ENCODE assay signal across 9 mouse cellular contexts in the genomic region with DNA sequence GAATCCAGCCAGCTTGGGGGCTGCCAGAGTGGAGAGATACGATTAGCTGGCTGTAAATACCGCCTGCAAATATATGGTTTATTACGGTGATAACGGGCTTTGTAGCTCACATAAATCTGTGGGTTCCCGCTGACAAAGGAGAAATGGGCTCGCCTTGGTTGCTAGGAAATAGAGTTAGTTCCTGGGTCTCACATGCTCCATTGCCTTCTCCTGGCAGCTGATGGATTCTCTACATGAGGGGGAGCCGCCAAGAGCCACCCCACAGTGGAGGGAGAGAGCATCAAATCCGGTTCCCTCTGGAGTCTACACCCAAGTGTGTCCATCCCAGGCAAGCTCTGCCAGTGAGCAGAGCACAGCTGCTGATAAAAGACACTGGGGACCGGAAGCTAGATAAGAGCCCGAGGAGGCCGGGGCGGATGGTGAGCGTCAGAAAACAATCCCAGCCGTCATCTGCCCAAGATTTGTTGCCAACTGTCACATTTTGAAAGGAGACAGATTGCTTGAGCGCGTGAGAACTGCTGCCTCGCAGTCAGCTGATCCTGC.
DNase-seq lines count a peak whose midpoint lies in the region; ATAC-seq and TF ChIP-seq lines count a peak whose summit lies in the region.
"Had no signal": no experiment of that assay in that cellular context is flagged by ENCODE, and none has a peak within 500 bp of the region (broad histone marks: within the 10 kb centered on the region; RNA-seq: fewer than 3 reads in every experiment).

No protein-coding gene starts in this region.

- H3K27ac ChIP-seq in heart, adult 2 months, result no peak overlapping the region
- no peak overlapping the region for H3K27ac ChIP-seq in intestine, embryonic 16.5 days (ENCODE audit: low read length)
- H3K27ac ChIP-seq in stomach, embryonic 16.5 days (ENCODE audit: low read length), result no peak overlapping the region

- TF ChIP-seq POLR2A in heart, adult 2 months (IDR thresholded peaks at IDR 0.05; ENCODE audit: insufficient read depth, low read depth, low read length), result no peak

- H3K4me3 ChIP-seq in heart, adult 2 months, result no peak overlapping the region
- no peak overlapping the region for H3K4me3 ChIP-seq in intestine, embryonic 16.5 days (ENCODE audit: low read length)
- H3K4me3 ChIP-seq in stomach, embryonic 16.5 days (replicated peaks; ENCODE audit: low read length), result no peak overlapping the region

- H3K79me2 ChIP-seq in heart, adult 2 months (replicated peaks; ENCODE audit: control insufficient read depth, insufficient read depth, low read length), result no peaks in the 10 kb centered on the region

- no peaks in the 10 kb centered on the region for H3K9me3 ChIP-seq in intestine, embryonic 16.5 days (ENCODE audit: control insufficient read depth, low read length)
- H3K9me3 ChIP-seq in stomach, embryonic 16.5 days (replicated peaks; ENCODE audit: control insufficient read depth, low read length), result no peaks in the 10 kb centered on the region

- peak overlapping the region; percentile 23 for H3K4me2 ChIP-seq in intestine, embryonic 16.5 days (ENCODE audit: low read depth, low read length)
- H3K4me2 ChIP-seq in stomach, embryonic 16.5 days (ENCODE audit: low read depth, low read length), result peak overlapping the region; percentile 37

- H3K4me1 ChIP-seq in heart, adult 2 months (ENCODE audit: control insufficient read depth, insufficient read depth, low read length), result peaks cover 6% of the 10 kb centered on the region; the same call in 1 of the 2 replicates
- H3K4me1 ChIP-seq in intestine, embryonic 16.5 days (ENCODE audit: control insufficient read depth, insufficient read depth, low read length), result peaks cover 9% of the 10 kb centered on the region
- no peaks in the 10 kb centered on the region; the same call in 1 of the 2 replicates for H3K4me1 ChIP-seq in stomach, embryonic 16.5 days (ENCODE audit: control insufficient read depth, insufficient read depth, low read length)

- ATAC-seq in intestine, embryonic 16.5 days, result peak; percentile 82
- peak; percentile 81 for ATAC-seq in megakaryocyte progenitor cell, adult 5-6 weeks (replicated peaks; ENCODE audit: poor library complexity)
- ATAC-seq in stomach, embryonic 16.5 days (ENCODE audit: insufficient read depth, low FRiP score), result peak; percentile 82
- ATAC-seq: Patski had no signal

- intact Hi-C loops in heart, adult 2 months (cut with DNase I), result no loop called here
- intact Hi-C loops in left cerebral cortex, postnatal 14 days (cut with DNase I), result no loop called here

- no peak overlapping the region for H3K9ac ChIP-seq in heart, adult 2 months (ENCODE audit: low read depth, low read length)
- H3K9ac ChIP-seq in intestine, embryonic 16.5 days (ENCODE audit: low read depth, low read length), result no peak overlapping the region
- H3K9ac ChIP-seq in stomach, embryonic 16.5 days (ENCODE audit: low read length), result no peak overlapping the region

- TF ChIP-seq EP300 in heart, adult 2 months (IDR thresholded peaks at IDR 0.05; ENCODE audit: insufficient read depth, low read depth, low read length), result peak; percentile 79; the same call in 1 of the 2 replicates

- 5% methylated on average over 17 of the region's 17 CpGs for WGBS in heart, adult 2 months
- 5% methylated on average over 17 of the region's 17 CpGs for WGBS in intestine, embryonic 16.5 days
- 6% methylated on average over 17 of the region's 17 CpGs for WGBS in stomach, embryonic 16.5 days

- DNase-seq in 416B (ENCODE audit: low read depth), result peak; percentile 58
- peak; percentile 52 for DNase-seq in brain, embryonic 18.5 days (ENCODE audit: low read depth, low spot score)
- peak; percentile 73 to 84 for DNase-seq in heart, adult 2 months
- DNase-seq in left cerebral cortex, postnatal 14 days (ENCODE audit: low spot score in 2 of 2), result peak; percentile 37 to 58
- DNase-seq in gastrocnemius, adult 8-10 months (ENCODE audit: low spot score in 2 of 2), result no peak

- TF ChIP-seq CTCF in heart, adult 2 months (IDR thresholded peaks at IDR 0.05), result no peak

- H3K27me3 ChIP-seq in heart, adult 2 months (ENCODE audit: control insufficient read depth, insufficient read depth, low read length), result no peaks in the 10 kb centered on the region
- no peaks in the 10 kb centered on the region for H3K27me3 ChIP-seq in intestine, embryonic 16.5 days (replicated peaks; ENCODE audit: control insufficient read depth, insufficient read depth, low read length)
- no peaks in the 10 kb centered on the region for H3K27me3 ChIP-seq in stomach, embryonic 16.5 days (ENCODE audit: control insufficient read depth, insufficient read depth, low read length)

- no peaks in the 10 kb centered on the region for H3K36me3 ChIP-seq in heart, adult 2 months (ENCODE audit: control insufficient read depth, insufficient read depth, low read length)
- H3K36me3 ChIP-seq in intestine, embryonic 16.5 days (ENCODE audit: control insufficient read depth, insufficient read depth, low read length), result no peaks in the 10 kb centered on the region
- no peaks in the 10 kb centered on the region for H3K36me3 ChIP-seq in stomach, embryonic 16.5 days (ENCODE audit: control insufficient read depth, insufficient read depth, low read length)

Comparison
In these comparisons a context has a peak if more than half of its experiments do, and no peak if none do; other contexts are left out.
1. DNase-seq: peak in 416B (single experiment), brain, embryonic 18.5 days (single experiment), heart, adult 2 months (2 of 2) and left cerebral cortex, postnatal 14 days (2 of 2); none in gastrocnemius, adult 8-10 months (0 of 2).
2. Peak in every context shown above with its lines, with median percentiles within 50 percentile points of each other: ATAC-seq.